In genomic region chr13:117027336-117027735, GRCm38 (mm10) we compare ENCODE assay signal across 21 mouse cellular contexts.
"Had no signal": no experiment of that assay in that cellular context is flagged by ENCODE, and none has a peak within 500 bp of the region (broad histone marks: within the 10 kb centered on the region; RNA-seq: fewer than 3 reads in every experiment).

No protein-coding gene starts in this region.

- H3K36me3 ChIP-seq: heart, embryonic 12.5 days; hindbrain, embryonic 13.5 days; hindbrain, embryonic 15.5 days; limb, embryonic 10.5 days; limb, embryonic 12.5 days had no signal

- H3K4me3 ChIP-seq: heart, adult 2 months; heart, embryonic 12.5 days; hindbrain, embryonic 13.5 days; hindbrain, embryonic 15.5 days; layer of hippocampus, adult 2 months; left cerebral cortex, adult 2 months; limb, embryonic 10.5 days; limb, embryonic 12.5 days had no signal

- H3K9ac ChIP-seq: forebrain, postnatal 0 days; heart, embryonic 12.5 days; hindbrain, embryonic 13.5 days; hindbrain, embryonic 15.5 days had no signal

- H3K4me2 ChIP-seq: heart, embryonic 12.5 days; hindbrain, embryonic 15.5 days; limb, embryonic 12.5 days; liver, embryonic 11.5 days had no signal

- H3K9me3 ChIP-seq: heart, embryonic 12.5 days; hindbrain, embryonic 13.5 days; hindbrain, embryonic 15.5 days; limb, embryonic 10.5 days; limb, embryonic 12.5 days had no signal

- ATAC-seq: forebrain, postnatal 0 days; hindbrain, postnatal 0 days; intestine, embryonic 16.5 days had no signal

- H3K27ac ChIP-seq: heart, adult 2 months; hindbrain, embryonic 13.5 days; hindbrain, embryonic 15.5 days; hindbrain, postnatal 0 days; layer of hippocampus, adult 2 months; left cerebral cortex, adult 2 months; limb, embryonic 10.5 days; limb, embryonic 12.5 days had no signal

- H3K27me3 ChIP-seq: limb, embryonic 12.5 days had no signal

- DNase-seq: forebrain, postnatal 0 days; gastrocnemius, postnatal 14 days; gastrocnemius, postnatal 36 days; heart, adult 2 months; heart, postnatal 36 days; kidney, adult 11 months; kidney, adult 8-10 months; kidney, postnatal 10 days; kidney, postnatal 25 days; kidney, postnatal 4 days; liver had no signal
